Mouse (Mus musculus): ENCODE results near the gene Phlda2.

Phlda2 gene

DNA sequence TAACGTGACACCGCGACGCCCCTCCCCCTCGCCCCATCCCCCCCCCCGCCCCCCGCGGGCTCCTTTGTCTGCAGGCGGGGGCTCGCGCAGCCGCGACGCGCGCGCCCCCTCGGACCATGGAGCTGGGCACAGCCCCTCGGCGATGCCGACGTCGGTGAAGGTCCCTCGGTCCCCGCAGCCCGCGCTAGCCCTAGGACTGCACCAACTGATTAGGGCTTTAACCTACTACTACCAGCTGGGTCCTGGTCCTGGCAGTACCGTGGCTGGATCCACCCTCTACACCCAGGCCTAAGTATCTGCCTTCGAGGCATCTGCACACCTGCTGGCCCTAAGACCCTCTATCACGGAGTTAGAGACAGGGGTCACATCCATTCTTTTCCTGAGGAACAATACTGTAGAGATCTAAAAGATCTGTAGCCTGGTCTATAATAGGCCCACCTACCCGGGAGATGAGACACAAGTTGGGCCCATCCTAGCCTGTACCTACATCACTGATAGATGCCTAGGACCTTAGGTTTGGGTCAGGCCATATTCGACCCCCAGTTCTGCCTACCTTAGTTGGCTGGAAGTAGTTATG is 41.6 kb downstream of the Phlda2 start:
- no peak for DNase-seq

- peak in 1 of 2 experiments; percentile 26 for DNase-seq
Measured at GRCm38 (mm10) chr7:143460874-143461273, 42.1 kb downstream of the Phlda2 start, which contains the start of gene Cdkn1c. Gene Cdkn1c (minus strand): TSS chr7:143461050.

DNA sequence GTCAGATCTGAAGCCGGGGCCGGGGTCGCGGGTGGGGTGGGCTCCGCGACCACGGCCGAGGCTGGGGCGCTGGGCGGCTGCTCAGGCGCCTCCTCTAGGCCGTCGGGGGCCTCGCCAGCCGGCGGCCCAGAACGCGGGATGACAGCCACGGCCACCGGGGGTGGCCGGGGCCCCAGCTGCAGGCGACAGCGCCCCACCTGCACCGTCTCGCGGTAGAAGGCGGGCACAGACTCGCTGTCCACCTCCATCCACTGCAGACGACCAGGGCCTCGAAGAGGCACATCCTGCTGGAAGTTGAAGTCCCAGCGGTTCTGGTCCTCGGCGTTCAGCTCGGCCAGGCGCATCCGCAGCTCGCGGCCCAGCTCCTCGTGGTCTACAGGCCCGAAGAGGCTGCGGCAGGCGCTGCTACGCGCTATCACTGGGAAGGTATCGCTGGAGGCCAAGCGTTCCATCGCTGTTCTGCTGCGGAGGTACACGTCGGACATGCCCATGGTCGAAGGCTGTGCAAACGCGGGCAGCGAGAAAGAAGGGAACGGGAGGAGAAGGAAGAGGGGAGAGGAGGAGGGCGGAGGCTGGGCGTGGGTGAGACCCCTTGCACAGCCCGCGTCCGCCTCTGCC is 42.6 kb downstream of the Phlda2 start:
- DNase-seq: no peak

GRCm38 (mm10) chr7:143459332-143460211 is 43.4 kb downstream of the Phlda2 start:
- DNase-seq: no peak

- DNase-seq: no peak
Measured at GRCm38 (mm10) chr7:143458963-143459331, 44.0 kb downstream of the Phlda2 start.

Measured in cerebellum, adult 18-20 months (tissue).